Mouse (Mus musculus): ENCODE results near the gene Slc24a3.

GRCm38 (mm10) chr2:145291473-145291872 lies 123.9 kb downstream of the Slc24a3 start:
- TF ChIP-seq CTCF (IDR thresholded peaks at IDR 0.05; ENCODE audit: insufficient read depth, low read length) = peak; percentile 23; the same call in 1 of the 2 replicates
- TF ChIP-seq POLR2A (IDR thresholded peaks at IDR 0.05; ENCODE audit: borderline replicate concordance, extremely low read depth, low read depth, low read length) = no peak
